Mouse (Mus musculus) liver, embryonic 14.5 days (tissue): ENCODE results near the gene Rhbdl3.

ENCODE experiments used
- CTCF ChIP-seq: IDR thresholded peaks from 2 replicates; pipeline ENCODE4 v1.5.1; 2016; ENCODE audit warnings: antibody characterized with exemption, low read depth, control low read depth
- EP300 ChIP-seq: IDR thresholded peaks from 2 replicates; pipeline ENCODE4 v1.6.1; 2016; ENCODE audit warnings: antibody characterized with exemption, low read depth

DNA sequence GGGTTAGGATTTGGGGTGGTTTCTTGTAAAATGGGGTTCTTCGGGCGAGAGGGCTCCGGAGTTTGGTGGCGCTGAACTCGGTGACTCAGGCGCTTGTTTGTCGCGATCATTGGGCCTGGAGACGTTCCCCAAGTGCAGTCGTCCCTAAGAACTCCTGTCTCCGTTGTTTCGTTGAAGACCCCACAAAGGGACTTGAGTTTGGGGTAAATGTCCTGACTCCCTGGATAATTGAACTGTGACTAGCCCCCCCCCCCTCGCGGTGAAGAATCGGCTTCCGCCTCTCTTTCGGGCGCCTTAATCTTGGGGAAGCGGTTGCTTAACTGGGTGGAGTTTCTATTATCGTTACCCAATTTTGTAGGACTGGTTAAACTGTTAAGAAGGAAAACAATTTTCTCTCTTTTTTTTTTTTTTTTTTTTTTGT, 82.9 kb downstream of the Rhbdl3 start:
- TF ChIP-seq EP300 (peak; percentile 22; the same call in 1 of the 2 replicates), CTCF (no peak)
